Mouse (Mus musculus): Measurements from ENCODE around the gene Olfr987. TPM values are rescaled to one million over a fixed set of nuclear protein-coding genes. Genes with fewer than 3 reads are reported as not detected.
"Not testable (repeated sequence)": the region's sequence is repeated elsewhere in the genome, so short reads cannot be mapped to it uniquely, and the experiment has no call there.

Gene Olfr987
- polyA plus RNA-seq (2016; fragmentation: Nextera tagmentation; extraction: Ambion mirVana) = not detected in 2 replicates

- H3K27ac ChIP-seq; DNase-seq (ENCODE audit: low spot score); H3K4me1 ChIP-seq; H3K4me3 ChIP-seq; H3K27me3 ChIP-seq (ENCODE audit: insufficient read depth, poor library complexity, severe bottlenecking); H3K9me3 ChIP-seq; H3K36me3 ChIP-seq: not testable (repeated sequence)
Measured at GRCm38 (mm10) chr2:85339215-85339614, at the start of gene Olfr987. Gene Olfr987, minus strand, starts transcription at chr2:85339315.

DNA sequence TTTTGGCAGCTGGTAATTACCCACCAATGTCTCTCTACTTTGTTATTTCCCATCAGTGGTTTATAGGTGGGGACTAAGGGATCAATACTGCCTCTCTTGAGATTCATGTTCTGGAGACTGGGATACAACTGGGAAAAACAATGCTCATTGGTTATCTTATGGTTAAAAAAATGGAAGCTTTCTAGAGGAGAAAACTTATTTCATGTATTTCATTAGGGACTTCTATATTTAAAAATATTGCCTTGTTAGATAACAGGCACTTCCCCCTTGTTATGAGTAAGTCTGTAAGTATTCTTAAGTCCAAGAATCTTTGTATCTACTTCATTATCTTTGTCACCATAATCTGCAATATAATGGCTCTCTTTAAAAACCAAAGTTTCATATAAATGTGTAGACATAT lies 24.0 kb upstream of the Olfr987 start, which contains the start of gene Olfr988:
Gene Olfr988 (minus strand): TSS at position 101 of the 400 bp plus-strand sequence.
- not testable (repeated sequence) for H3K9me3 ChIP-seq; DNase-seq (ENCODE audit: low spot score); H3K4me1 ChIP-seq; H3K27ac ChIP-seq; H3K36me3 ChIP-seq; H3K4me3 ChIP-seq; H3K27me3 ChIP-seq (ENCODE audit: insufficient read depth, poor library complexity, severe bottlenecking)

DNA sequence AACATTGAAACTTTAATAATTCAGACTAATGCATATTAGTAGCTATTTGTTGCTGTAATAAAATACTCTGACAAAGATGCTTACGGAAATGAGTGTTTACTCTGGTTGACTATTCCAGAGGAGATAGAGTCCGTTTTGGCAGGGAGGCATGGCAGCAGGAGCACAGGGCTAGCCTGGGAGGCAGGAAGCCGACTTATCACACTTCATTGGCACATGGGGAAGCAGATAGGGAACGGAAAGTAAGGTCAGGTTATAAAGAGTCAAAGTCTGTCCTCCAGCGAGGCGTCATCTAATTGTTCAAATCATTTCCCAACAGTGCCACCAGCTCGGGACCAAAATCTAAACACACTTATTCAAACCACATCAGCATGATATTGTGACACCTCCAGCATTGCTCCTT lies 857 bp upstream of the Olfr987 start:
- Histone ChIP-seq H3K36me3 (no peaks in the 10 kb centered on the region), H3K4me3 (no peak overlapping the region), H3K27ac (no peak overlapping the region), H3K4me1 (no peaks in the 10 kb centered on the region), H3K27me3 (ENCODE audit: insufficient read depth, poor library complexity, severe bottlenecking) (no peaks in the 10 kb centered on the region), H3K9me3 (no peaks in the 10 kb centered on the region)
- DNase-seq (ENCODE audit: low spot score) = no peak
- 58% methylated on average over 7 of the region's 7 CpGs for WGBS

GRCm38 (mm10) chr2:85319106-85319505 lies 20.0 kb downstream of the Olfr987 start:
- WGBS = 83% methylated on average over 1 of the region's 1 CpGs

DNA sequence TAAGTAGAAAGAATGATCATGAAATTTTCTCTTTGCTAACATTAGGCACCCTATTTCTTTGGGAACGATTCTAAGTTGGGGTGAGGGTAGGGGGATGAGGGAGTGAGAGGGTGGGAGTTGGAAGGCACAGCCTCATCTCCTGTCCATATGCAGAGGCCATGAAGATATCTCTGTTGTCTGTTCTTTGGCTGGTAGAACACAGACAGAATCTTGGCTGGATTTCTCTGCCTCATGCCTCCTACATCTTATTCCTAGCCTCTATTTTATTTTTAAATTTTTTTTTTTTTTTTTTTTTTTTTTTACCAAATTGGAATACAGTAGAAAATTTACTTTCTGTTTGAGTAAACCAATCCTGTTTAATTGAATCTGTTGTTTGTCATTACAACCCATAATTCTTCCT lies 53.7 kb downstream of the Olfr987 start:
- Histone ChIP-seq H3K4me3 (no peak overlapping the region), H3K27me3 (ENCODE audit: insufficient read depth, poor library complexity, severe bottlenecking) (no peaks in the 10 kb centered on the region), H3K9me3 (no peaks in the 10 kb centered on the region), H3K27ac (no peak overlapping the region), H3K36me3 (no peaks in the 10 kb centered on the region), H3K4me1 (peaks cover 4% of the 10 kb centered on the region; the same call in 1 of the 2 replicates)
- no peak for DNase-seq (ENCODE audit: low spot score)
- WGBS = 38% methylated on average over 1 of the region's 1 CpGs

More at GRCm38 (mm10) chr2:85319106-85319505, 20.0 kb downstream of the Olfr987 start:
- no peak for DNase-seq (ENCODE audit: low spot score)
- H3K27ac ChIP-seq = no peak overlapping the region
- no peak overlapping the region for H3K4me3 ChIP-seq
- H3K4me1 ChIP-seq = no peaks in the 10 kb centered on the region
- H3K9me3 ChIP-seq = no peaks in the 10 kb centered on the region
- no peaks in the 10 kb centered on the region for H3K27me3 ChIP-seq (ENCODE audit: insufficient read depth, poor library complexity, severe bottlenecking)
- no peaks in the 10 kb centered on the region for H3K36me3 ChIP-seq

DNA sequence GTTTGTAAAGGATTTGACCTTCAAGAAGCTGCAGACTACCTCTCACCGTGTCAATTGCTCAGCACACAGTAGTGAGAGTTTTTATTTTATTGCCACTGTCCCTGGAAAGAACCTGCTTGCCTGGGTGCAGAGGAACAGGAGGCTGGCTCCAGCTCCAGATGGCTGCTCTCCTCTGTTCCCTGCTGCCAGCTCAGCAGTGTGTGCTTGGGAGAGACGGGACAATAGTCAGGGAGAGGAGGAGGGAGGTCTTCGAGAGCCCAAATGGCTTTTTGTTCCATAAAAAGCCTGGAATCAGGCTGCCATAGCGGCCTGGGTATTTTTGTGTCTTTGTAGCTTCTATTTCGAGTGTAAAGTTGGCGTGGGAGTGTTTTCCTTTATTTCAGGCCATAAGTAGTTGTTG lies 54.5 kb downstream of the Olfr987 start:
- Histone ChIP-seq H3K27ac (peak overlapping the region; percentile 42; the same call in 1 of the 2 replicates), H3K4me1 (peaks cover 4% of the 10 kb centered on the region; the same call in 1 of the 2 replicates), H3K4me3 (no peak overlapping the region), H3K36me3 (no peaks in the 10 kb centered on the region), H3K27me3 (ENCODE audit: insufficient read depth, poor library complexity, severe bottlenecking) (no peaks in the 10 kb centered on the region), H3K9me3 (no peaks in the 10 kb centered on the region)
- peak; percentile 74 for DNase-seq (ENCODE audit: low spot score)
- WGBS = 25% methylated on average over 6 of the region's 6 CpGs

- DNase-seq (ENCODE audit: low spot score) = no peak
- Histone ChIP-seq H3K4me3 (no peak overlapping the region), H3K27me3 (ENCODE audit: insufficient read depth, poor library complexity, severe bottlenecking) (no peaks in the 10 kb centered on the region), H3K9me3 (no peaks in the 10 kb centered on the region), H3K4me1 (peaks cover 4% of the 10 kb centered on the region; the same call in 1 of the 2 replicates), H3K36me3 (no peaks in the 10 kb centered on the region), H3K27ac (0 out of 2 replicates have a peak overlapping the region, but pooled peaks have one; percentile 42)
- 80% methylated on average over 8 of the region's 8 CpGs for WGBS
Measured at GRCm38 (mm10) chr2:85283631-85284466, 55.3 kb downstream of the Olfr987 start.

GRCm38 (mm10) chr2:85281023-85281422 lies 58.1 kb downstream of the Olfr987 start:
- Histone ChIP-seq H3K9me3 (no peaks in the 10 kb centered on the region), H3K27me3 (ENCODE audit: insufficient read depth, poor library complexity, severe bottlenecking) (no peaks in the 10 kb centered on the region), H3K4me1 (peaks cover 4% of the 10 kb centered on the region; the same call in 1 of the 2 replicates), H3K4me3 (no peak overlapping the region), H3K27ac (no peak overlapping the region), H3K36me3 (no peaks in the 10 kb centered on the region)
- no peak for DNase-seq (ENCODE audit: low spot score)
- WGBS = 25% methylated on average over 4 of the region's 4 CpGs

Other genes with a start within 250 kb of the Olfr987 start
- 7.0 and 23.8 TPM in 2 replicates for gene Aplnr, start 203.1 kb downstream of the Olfr987 start, polyA plus RNA-seq (2016; fragmentation: Nextera tagmentation; extraction: Ambion mirVana)
- gene Lrrc55, start 142.1 kb downstream of the Olfr987 start, polyA plus RNA-seq (2016; fragmentation: Nextera tagmentation; extraction: Ambion mirVana) = 0.14 and 0.20 TPM in 2 replicates
- gene Olfr988, start 23.9 kb upstream of the Olfr987 start, polyA plus RNA-seq (2016; fragmentation: Nextera tagmentation; extraction: Ambion mirVana) = not detected in 2 replicates
- gene Olfr992, start 70.2 kb upstream of the Olfr987 start, polyA plus RNA-seq (2016; fragmentation: Nextera tagmentation; extraction: Ambion mirVana) = not detected in 2 replicates
- not detected in 2 replicates for gene Olfr993, start 75.6 kb upstream of the Olfr987 start, polyA plus RNA-seq (2016; fragmentation: Nextera tagmentation; extraction: Ambion mirVana)
- not detected in 2 replicates for gene Olfr994, start 97.1 kb upstream of the Olfr987 start, polyA plus RNA-seq (2016; fragmentation: Nextera tagmentation; extraction: Ambion mirVana)
- not detected in 2 replicates for gene Olfr995, start 104.3 kb upstream of the Olfr987 start, polyA plus RNA-seq (2016; fragmentation: Nextera tagmentation; extraction: Ambion mirVana)
- not detected in 2 replicates for gene 4833423E24Rik, start 179.7 kb upstream of the Olfr987 start, polyA plus RNA-seq (2016; fragmentation: Nextera tagmentation; extraction: Ambion mirVana)
- not detected in 2 replicates for gene Olfr996, start 239.9 kb upstream of the Olfr987 start, polyA plus RNA-seq (2016; fragmentation: Nextera tagmentation; extraction: Ambion mirVana)
- not detected in 2 replicates for gene Olfr998, start 249.6 kb upstream of the Olfr987 start, polyA plus RNA-seq (2016; fragmentation: Nextera tagmentation; extraction: Ambion mirVana)